Mouse (Mus musculus) lung, postnatal 0 days (tissue): ENCODE data around the gene Iqca. TPM values are rescaled to one million over a fixed set of nuclear protein-coding genes. Genes with fewer than 3 reads are reported as not detected.

Experiments used
- ATAC-seq: fragments of 200-750 bp; cut with Nextera tagmentation; 2 replicates; pipeline ENCODE4 v1.8.0; 2017; ENCODE audit warnings: moderate library complexity
- DNase-seq: peaks from one replicate; pipeline ENCODE4 v3.0.0-alpha.2; 2016; ENCODE audit warnings: low spot score
- H3K27ac ChIP-seq: fragments of 300-500 bp; sonication (generic); 2 replicates; pipeline ENCODE4 v1.5.1; 2014; ENCODE audit warnings: antibody characterized with exemption, mild to moderate bottlenecking, low read length, mixed read lengths
- H3K27me3 ChIP-seq: fragments of 300-500 bp; sonication (generic); replicated peaks from 2 replicates; pipeline ENCODE4 v1.6.1; 2014; ENCODE audit warnings: low read length, mixed read lengths; ENCODE audit not compliant: insufficient read depth
- H3K36me3 ChIP-seq: fragments of 300-500 bp; sonication (generic); 2 replicates; pipeline ENCODE4 v1.6.1; 2014; ENCODE audit warnings: low read length, mixed read lengths; ENCODE audit not compliant: insufficient read depth
- H3K4me1 ChIP-seq: fragments of 300-500 bp; sonication (generic); 2 replicates; pipeline ENCODE4 v1.6.1; 2014; ENCODE audit warnings: antibody characterized with exemption, low read depth, low read length, mixed read lengths; ENCODE audit not compliant: insufficient read depth
- H3K4me2 ChIP-seq: fragments of 300-500 bp; sonication (generic); replicated peaks from 2 replicates; pipeline ENCODE4 v1.6.1; 2014; ENCODE audit warnings: low read depth, mild to moderate bottlenecking, low read length, moderate library complexity, mixed read lengths
- H3K4me3 ChIP-seq: fragments of 300-500 bp; sonication (generic); 2 replicates; pipeline ENCODE4 v1.5.1; 2014; ENCODE audit warnings: low read depth, low read length
- H3K9ac ChIP-seq: fragments of 300-500 bp; sonication (generic); replicated peaks from 2 replicates; pipeline ENCODE4 v1.6.1; 2014; ENCODE audit warnings: low read depth, mild to moderate bottlenecking
- H3K9me3 ChIP-seq: fragments of 300-500 bp; sonication (generic); 2 replicates; pipeline ENCODE4 v1.6.1; 2016; ENCODE audit warnings: low read length, mixed read lengths
- CTCF ChIP-seq: IDR thresholded peaks from 2 replicates; pipeline ENCODE4 v1.5.1; 2016; ENCODE audit warnings: antibody characterized with exemption, mild to moderate bottlenecking
- EP300 ChIP-seq: IDR thresholded peaks from 2 replicates; pipeline ENCODE4 v1.6.1; 2016; ENCODE audit warnings: antibody characterized with exemption, mild to moderate bottlenecking, control low read depth
- WGBS: fragments of 180-500 bp; shearing (Covaris S2); extraction: QIAGEN DNeasy Blood & Tissue Kit; methylation state at CpG from one replicate; pipeline ENCODE4 v1.1.7; 2014; 5-methylcytosine and 5-hydroxymethylcytosine counted together
- polyA plus RNA-seq: library from polyadenylated mRNA; unstranded; fragments of >200 nt; fragmentation: Nextera tagmentation; extraction: Ambion mirVana; gene quantifications from 2 replicates; pipeline ENCODE4 v1.2.1, GENCODE M21; 2015

Gene Iqca
- 4.6 and 5.7 TPM in 2 replicates for polyA plus RNA-seq

- Histone ChIP-seq H3K9me3 (no peaks in the 10 kb centered on the region), H3K27me3 (no peaks in the 10 kb centered on the region), H3K36me3 (no peaks in the 10 kb centered on the region), H3K4me1 (no peaks in the 10 kb centered on the region), H3K4me3 (no peak within 1 kb of the TSS), H3K4me2 (peak within 1 kb of the TSS; percentile 11), H3K9ac (no peak within 1 kb of the TSS), H3K27ac (no peak within 1 kb of the TSS)
- DNase-seq (peak; percentile 87), ATAC-seq (peak; percentile 95)
- no peak for TF ChIP-seq EP300
- peak; percentile 30; the same call in 1 of the 2 replicates for TF ChIP-seq CTCF
- 4% methylated on average over 18 of the region's 18 CpGs for WGBS
Observed at GRCm38 (mm10) chr1:90153099-90153744, at the start of gene Iqca. Gene Iqca, minus strand, starts transcription at chr1:90153401.

- no peaks in the 10 kb centered on the region; the same call in 1 of the 2 replicates for H3K27me3 ChIP-seq
- no peak overlapping the region for H3K27ac ChIP-seq
- WGBS, result 29% methylated on average over 23 of the region's 23 CpGs
- TF ChIP-seq CTCF (peak; percentile 45; the same call in 1 of the 2 replicates), EP300 (no peak)
- H3K9me3 ChIP-seq, result no peaks in the 10 kb centered on the region
- no peaks in the 10 kb centered on the region for H3K4me1 ChIP-seq
- peak; percentile 37 for DNase-seq
- 0 out of 2 replicates have a peak, but pooled peaks have one; percentile 9 for ATAC-seq
- H3K4me2 ChIP-seq, result no peak overlapping the region
- H3K4me3 ChIP-seq, result no peak overlapping the region
- no peak overlapping the region for H3K9ac ChIP-seq
- no peaks in the 10 kb centered on the region for H3K36me3 ChIP-seq
Observed at GRCm38 (mm10) chr1:90202207-90202978, 49.2 kb upstream of the Iqca start.

GRCm38 (mm10) chr1:90201655-90202054, 48.5 kb upstream of the Iqca start:
- ATAC-seq (no peak), DNase-seq (no peak)
- H3K36me3 ChIP-seq, result no peaks in the 10 kb centered on the region
- H3K9me3 ChIP-seq, result no peaks in the 10 kb centered on the region
- WGBS, result 64% methylated on average over 2 of the region's 2 CpGs
- H3K27ac ChIP-seq, result no peak overlapping the region
- H3K4me1 ChIP-seq, result no peaks in the 10 kb centered on the region
- H3K27me3 ChIP-seq, result no peaks in the 10 kb centered on the region
- no peak overlapping the region for H3K4me3 ChIP-seq
- no peak overlapping the region for H3K4me2 ChIP-seq
- TF ChIP-seq CTCF (no peak), EP300 (no peak)
- H3K9ac ChIP-seq, result no peak overlapping the region

GRCm38 (mm10) chr1:90201246-90201645, 48.0 kb upstream of the Iqca start:
- no peak overlapping the region for H3K27ac ChIP-seq
- H3K4me2 ChIP-seq, result no peak overlapping the region
- WGBS, result 60% methylated on average over 5 of the region's 5 CpGs
- H3K9me3 ChIP-seq, result no peaks in the 10 kb centered on the region
- H3K36me3 ChIP-seq, result no peaks in the 10 kb centered on the region
- ATAC-seq (peak; percentile 29), DNase-seq (no peak)
- H3K4me3 ChIP-seq, result no peak overlapping the region
- no peak for TF ChIP-seq EP300
- no peak for TF ChIP-seq CTCF
- H3K27me3 ChIP-seq, result no peaks in the 10 kb centered on the region
- H3K4me1 ChIP-seq, result no peaks in the 10 kb centered on the region
- no peak overlapping the region for H3K9ac ChIP-seq

- TF ChIP-seq CTCF (no peak), EP300 (no peak)
- WGBS, result 86% methylated on average over 6 of the region's 6 CpGs
- H3K4me2 ChIP-seq, result no peak overlapping the region
- H3K27me3 ChIP-seq, result no peaks in the 10 kb centered on the region
- H3K36me3 ChIP-seq, result no peaks in the 10 kb centered on the region
- no peaks in the 10 kb centered on the region for H3K9me3 ChIP-seq
- DNase-seq, result no peak
- H3K4me3 ChIP-seq, result no peak overlapping the region
- H3K4me1 ChIP-seq, result no peaks in the 10 kb centered on the region
- H3K27ac ChIP-seq, result no peak overlapping the region
- H3K9ac ChIP-seq, result no peak overlapping the region
- no peak for ATAC-seq
Observed at GRCm38 (mm10) chr1:90189046-90189445, 35.8 kb upstream of the Iqca start.

- no peak for TF ChIP-seq CTCF
- no peak for TF ChIP-seq EP300
- Histone ChIP-seq H3K9me3 (no peaks in the 10 kb centered on the region), H3K27me3 (no peaks in the 10 kb centered on the region), H3K4me3 (no peak overlapping the region), H3K9ac (no peak overlapping the region), H3K27ac (no peak overlapping the region), H3K36me3 (no peaks in the 10 kb centered on the region), H3K4me2 (no peak overlapping the region), H3K4me1 (no peaks in the 10 kb centered on the region)
- ATAC-seq, result no peak
- 77% methylated on average over 5 of the region's 5 CpGs for WGBS
- no peak for DNase-seq
Observed at GRCm38 (mm10) chr1:90186874-90187273, 33.7 kb upstream of the Iqca start.
